Mouse (Mus musculus) frontal cortex, postnatal 14 days (tissue): ENCODE measurements at regions not wholly inside any gene's neighbourhood (a gene's known extent, or its start where the extent isn't known, plus 50 kb on each side); places are given as distances from the start of the nearest gene placed in this dataset.

Experiments used
- DNase-seq, 2 experiments: peaks; one replicate each; pipeline ENCODE4 v3.0.0; 2022; ENCODE audit warnings: low spot score in 2 of 2

GRCm38 (mm10) chr4:106103750-106104635 lies 212.0 kb upstream of the Usp24 start:
- DNase-seq = no peak

- no peak for DNase-seq
Observed at GRCm38 (mm10) chr4:106112981-106113380, 203.0 kb upstream of the Usp24 start.

- no peak for DNase-seq
Observed at GRCm38 (mm10) chr4:106113747-106114146, 202.3 kb upstream of the Usp24 start.

GRCm38 (mm10) chr4:106116611-106117010 lies 199.4 kb upstream of the Usp24 start:
- DNase-seq = no peak

- no peak for DNase-seq
Observed at GRCm38 (mm10) chr4:106121306-106121705, 194.7 kb upstream of the Usp24 start.

- DNase-seq = no peak
Observed at GRCm38 (mm10) chr4:106123038-106123654, 192.9 kb upstream of the Usp24 start.

- no peak for DNase-seq
Observed at GRCm38 (mm10) chr4:106127199-106127598, 188.8 kb upstream of the Usp24 start.

- DNase-seq = no peak
Observed at GRCm38 (mm10) chr4:106127641-106128040, 188.4 kb upstream of the Usp24 start.

- no peak for DNase-seq
Observed at GRCm38 (mm10) chr4:106129327-106129726, 186.7 kb upstream of the Usp24 start.

GRCm38 (mm10) chr4:106129803-106130202 lies 186.2 kb upstream of the Usp24 start:
- no peak for DNase-seq

GRCm38 (mm10) chr4:106133746-106134730 lies 182.0 kb upstream of the Usp24 start:
- DNase-seq = no peak

GRCm38 (mm10) chr4:106142741-106143140 lies 173.3 kb upstream of the Usp24 start:
- no peak for DNase-seq

GRCm38 (mm10) chr4:106144351-106145116 lies 171.5 kb upstream of the Usp24 start:
- no peak for DNase-seq

GRCm38 (mm10) chr4:106146919-106147460 lies 169.0 kb upstream of the Usp24 start:
- DNase-seq = no peak

- no peak for DNase-seq
Observed at GRCm38 (mm10) chr4:106148866-106149265, 167.1 kb upstream of the Usp24 start.

GRCm38 (mm10) chr4:106149471-106150048 lies 166.5 kb upstream of the Usp24 start:
- DNase-seq = no peak

- DNase-seq = no peak
Observed at GRCm38 (mm10) chr4:106150775-106151174, 165.2 kb upstream of the Usp24 start.

GRCm38 (mm10) chr4:106157451-106158179 lies 158.4 kb upstream of the Usp24 start:
- DNase-seq = no peak

- no peak for DNase-seq
Observed at GRCm38 (mm10) chr4:106161592-106161991, 154.4 kb upstream of the Usp24 start.

GRCm38 (mm10) chr4:106162551-106162950 lies 153.5 kb upstream of the Usp24 start:
- no peak for DNase-seq
